Mouse (Mus musculus): ENCODE results near the gene Camk1d.

- TF ChIP-seq CTCF (IDR thresholded peaks at IDR 0.05; ENCODE audit: extremely low read depth, insufficient read length, insufficient replicate concordance, low read depth, low read length) (no peak), POLR2A (IDR thresholded peaks at IDR 0.05; ENCODE audit: low read depth, low read length) (no peak)
These were observed 227.7 kb downstream of the Camk1d start for GRCm38 (mm10) chr2:5486663-5487062.

Data from small intestine, adult 2 months (tissue).